Mouse (Mus musculus) cerebellum, adult (tissue): ENCODE measurements at regions not wholly inside any gene's neighbourhood (a gene's known extent, or its start where the extent isn't known, plus 50 kb on each side); places are given as distances from the start of the nearest gene placed in this dataset.
A peak's percentile ranks its signal among the peaks of the same experiment; 100 is the strongest.
"Not testable (repeated sequence)": the region's sequence is repeated elsewhere in the genome, so short reads cannot be mapped to it uniquely, and the experiment has no call there.

Experiments used
- ATAC-seq: cut with Nextera tagmentation; 2 replicates; pipeline ENCODE4 v1.9.2; 2017; ENCODE audit warnings: mild to moderate bottlenecking, moderate library complexity, mixed read lengths; ENCODE audit not compliant: insufficient number of reproducible peaks, low FRiP score, low TSS enrichment

DNA sequence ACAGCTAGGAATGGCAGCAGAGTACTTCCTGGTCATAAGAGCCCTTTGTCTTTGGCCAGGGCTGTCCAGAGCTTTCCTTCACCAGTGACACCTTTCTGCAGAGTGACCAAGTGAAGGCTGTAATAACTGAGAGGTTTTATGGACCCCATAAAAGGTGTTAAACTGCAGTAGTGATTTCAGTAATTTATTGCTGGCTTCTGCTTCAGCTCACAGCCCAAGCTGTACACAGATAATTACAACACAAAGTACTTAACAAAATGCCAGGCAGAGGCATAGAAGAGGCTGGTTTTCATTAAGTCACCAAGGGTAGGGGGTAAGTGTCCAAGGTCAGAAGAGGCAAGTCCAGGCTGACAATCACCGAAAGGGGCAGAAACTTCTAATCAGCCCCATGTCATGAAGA lies 83.8 kb downstream of the Eif4e start:
- ATAC-seq, result no peak

DNA sequence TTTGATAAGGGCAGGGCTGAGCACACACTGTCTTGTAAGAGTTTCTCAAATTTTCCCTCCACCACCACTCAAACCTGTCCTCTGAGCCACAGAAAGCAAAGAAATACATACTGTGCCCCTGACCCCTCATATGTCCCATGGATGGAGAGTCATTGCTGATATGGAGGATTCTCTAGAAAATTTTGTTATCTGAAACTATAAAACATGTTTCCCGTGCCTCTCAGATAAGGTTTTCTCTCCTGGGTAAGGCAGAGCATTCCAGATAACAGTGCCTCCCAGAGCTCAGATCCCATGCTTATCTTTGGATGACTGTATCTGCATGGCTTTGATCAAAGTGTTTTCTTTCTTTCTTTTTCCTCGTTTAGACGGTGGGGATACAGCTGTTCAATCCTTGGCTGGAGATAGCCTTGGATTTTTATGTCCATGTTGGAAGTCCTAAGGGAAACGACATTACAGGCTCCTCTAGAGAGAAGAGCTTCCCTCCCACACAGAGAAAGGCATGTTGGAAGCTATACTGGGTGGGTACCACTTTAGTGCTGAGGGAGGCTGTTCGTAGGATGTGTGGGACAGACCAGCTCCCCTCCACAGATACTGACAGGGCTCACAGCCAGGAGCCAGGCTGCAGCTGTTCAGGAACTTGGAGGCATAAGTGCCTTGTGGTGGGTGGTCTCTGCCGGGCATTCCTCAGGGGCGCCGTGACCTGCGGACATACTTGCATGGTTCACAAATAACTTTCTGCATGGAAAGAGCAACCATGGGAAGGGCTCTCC lies 87.1 kb downstream of the Eif4e start:
- no peak for ATAC-seq

DNA sequence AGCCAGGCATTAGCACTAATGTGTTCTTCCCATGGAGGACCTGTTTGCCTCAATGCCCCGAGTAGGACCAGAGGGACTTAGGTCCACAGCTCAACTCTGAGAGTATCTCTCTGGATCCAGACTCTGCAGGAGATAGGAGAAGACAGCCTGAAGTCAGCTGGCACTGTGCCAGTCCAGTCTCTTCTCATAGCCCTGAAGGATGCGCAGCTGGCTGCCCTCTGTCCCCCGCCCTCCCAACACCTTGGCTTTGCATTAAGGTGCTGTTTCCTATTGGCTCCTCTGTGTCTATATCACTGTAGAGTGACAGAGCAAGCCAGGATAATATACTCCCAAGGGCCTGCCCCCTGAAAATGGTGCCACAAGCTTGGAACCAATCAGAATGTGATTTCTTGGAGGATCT lies 87.7 kb downstream of the Eif4e start:
- ATAC-seq, result no peak

DNA sequence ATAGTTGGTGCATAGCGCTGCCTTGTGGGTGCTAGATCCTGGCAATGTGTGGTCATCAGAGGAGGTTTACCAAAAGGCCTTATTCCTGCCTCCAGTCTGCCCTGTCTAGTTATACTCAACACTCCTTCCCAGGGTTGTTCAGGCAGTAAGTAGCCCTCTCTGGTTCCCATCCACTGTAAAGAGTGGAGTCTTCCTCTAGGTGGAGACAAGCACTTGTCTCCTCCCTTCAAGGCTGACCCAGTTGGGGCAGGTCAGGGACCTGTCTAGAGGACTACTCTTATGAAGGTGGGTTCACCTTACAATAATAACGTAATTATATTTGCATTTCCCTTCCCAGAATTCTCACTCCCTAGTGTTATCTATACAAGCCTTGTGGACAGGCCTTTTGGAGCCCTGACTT lies 88.9 kb downstream of the Eif4e start:
- ATAC-seq, result peak; percentile 36; the same call in 1 of the 2 replicates

DNA sequence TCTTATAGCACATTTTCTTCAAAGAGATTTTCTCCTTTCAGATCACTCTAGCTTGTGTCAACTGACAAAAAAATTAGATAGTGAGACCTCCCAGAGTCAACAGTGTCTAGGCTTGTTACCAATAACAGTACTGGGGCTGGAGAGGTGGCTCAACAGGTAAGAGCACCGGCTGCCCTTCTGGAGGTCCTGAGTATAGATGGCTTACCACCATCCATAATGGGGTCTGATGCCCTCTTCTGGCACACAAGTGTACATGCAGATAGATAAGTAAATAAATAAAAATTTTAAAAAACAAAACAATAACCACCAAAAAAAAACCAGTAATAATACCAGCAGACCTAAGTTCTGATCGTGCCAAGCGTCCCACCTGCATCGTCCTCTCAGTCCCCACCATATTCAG lies 94.3 kb downstream of the Eif4e start:
- no peak for ATAC-seq

DNA sequence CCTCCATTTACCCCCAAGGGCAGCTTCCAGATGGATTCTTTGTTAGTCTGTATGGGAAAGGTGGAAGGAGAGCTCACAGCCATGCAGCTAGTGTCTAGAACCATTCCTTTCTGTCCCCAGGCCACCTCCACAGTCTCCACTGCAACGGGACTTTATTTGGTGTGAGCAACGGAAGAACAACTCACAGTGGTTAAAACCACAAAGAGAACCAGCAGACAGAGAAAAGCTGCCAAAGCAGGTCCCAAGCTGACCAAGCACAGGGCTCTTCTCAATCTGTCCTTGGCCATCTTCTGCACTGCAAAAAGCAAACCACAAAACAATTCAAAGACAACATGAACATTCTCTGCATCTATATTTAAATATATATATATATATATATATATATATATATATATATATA lies 98.1 kb downstream of the Eif4e start:
- no peak for ATAC-seq

DNA sequence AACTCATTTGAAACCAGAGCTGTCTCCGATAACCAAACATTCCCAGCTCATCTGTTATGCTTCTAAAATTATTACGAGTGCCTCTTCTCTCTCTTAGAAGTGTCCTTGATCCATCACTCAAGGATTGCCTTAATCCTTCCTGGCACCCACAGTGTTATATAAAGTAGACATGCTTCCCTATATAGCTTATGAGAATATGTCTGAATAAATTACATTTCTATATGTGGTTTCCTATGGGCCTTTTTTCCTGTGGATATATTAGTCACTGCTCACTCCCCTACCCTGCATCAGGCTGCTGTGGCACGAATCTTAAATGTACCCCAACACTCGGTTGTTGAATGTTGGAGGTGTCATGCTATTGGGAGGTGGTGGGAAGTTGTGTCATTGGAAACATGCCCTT lies 100.3 kb downstream of the Eif4e start:
- ATAC-seq, result no peak

DNA sequence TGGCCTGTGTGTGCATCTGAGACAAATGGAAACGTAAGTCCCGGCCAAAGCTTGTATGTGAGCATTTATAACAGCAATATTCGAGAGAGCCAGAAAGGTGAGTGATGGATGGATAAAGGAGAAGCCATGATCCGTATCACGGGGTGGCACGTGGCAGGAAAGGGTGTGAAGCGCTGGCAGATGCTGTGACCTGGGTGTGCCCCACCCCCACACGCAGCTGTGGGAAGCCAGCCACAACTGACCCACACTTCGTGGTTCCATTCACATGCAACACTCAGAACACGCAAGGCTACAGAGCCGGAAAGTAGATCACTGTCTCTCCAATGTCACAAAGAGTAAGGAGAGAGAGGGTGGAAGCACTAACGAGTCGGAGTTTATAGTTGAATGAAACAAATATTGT lies 104.3 kb downstream of the Eif4e start:
- ATAC-seq, result no peak

DNA sequence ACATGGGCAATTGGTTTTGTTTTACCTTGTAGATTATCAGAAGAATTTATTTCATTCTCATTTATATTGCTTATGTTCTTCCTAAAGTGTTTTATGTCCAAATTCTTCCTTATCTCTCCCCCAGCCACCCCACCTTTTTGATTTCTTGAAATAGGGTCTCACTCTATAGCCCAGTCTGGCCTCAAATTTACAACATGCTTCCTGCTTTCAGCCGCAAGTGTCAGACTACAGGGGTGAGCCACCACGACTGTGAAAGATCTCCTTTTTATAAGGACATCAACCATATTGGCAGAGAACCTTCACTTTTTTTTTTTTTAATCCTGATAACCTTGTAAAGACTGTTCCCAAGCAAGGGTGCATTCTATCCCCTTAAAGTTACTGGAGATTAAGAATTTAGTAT lies 106.1 kb downstream of the Eif4e start:
- no peak for ATAC-seq

DNA sequence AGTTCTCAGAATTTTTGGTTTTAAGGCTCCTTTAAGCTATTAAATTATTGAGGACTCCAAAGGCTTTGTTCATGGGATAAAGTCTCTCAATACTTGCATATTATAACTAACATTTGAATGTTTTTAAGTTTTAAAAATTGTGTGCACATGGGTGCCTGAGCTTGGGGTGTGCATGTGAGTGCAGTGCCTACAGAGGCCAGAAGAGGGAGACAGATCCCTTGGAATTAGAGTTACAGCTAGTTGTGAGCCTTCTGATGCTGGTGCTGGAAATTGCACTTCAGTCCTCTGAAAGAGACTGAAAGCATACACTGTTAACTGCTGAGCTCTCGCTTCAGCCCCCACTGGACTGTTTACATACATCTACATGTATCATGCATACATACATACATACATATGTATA lies 100.0 kb upstream of the Tspan5 start:
- no peak for ATAC-seq

DNA sequence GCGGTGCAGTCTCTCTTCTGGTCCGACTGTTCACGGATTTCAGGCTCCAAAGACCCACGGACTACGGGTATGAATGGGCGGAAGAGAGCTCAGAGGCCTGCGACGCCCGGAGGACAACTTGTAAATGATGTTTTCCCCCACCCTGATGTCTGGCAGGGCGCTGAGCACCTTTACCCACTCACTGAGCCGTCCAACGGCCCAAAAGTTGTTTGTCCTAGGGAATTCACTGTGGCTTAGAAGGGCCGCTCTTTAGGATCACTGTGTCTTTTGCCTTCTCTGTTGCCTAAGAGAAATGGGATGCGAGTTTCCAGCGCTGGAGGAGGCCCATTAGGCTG lies 98.1 kb upstream of the Tspan5 start:
- ATAC-seq, result no peak

DNA sequence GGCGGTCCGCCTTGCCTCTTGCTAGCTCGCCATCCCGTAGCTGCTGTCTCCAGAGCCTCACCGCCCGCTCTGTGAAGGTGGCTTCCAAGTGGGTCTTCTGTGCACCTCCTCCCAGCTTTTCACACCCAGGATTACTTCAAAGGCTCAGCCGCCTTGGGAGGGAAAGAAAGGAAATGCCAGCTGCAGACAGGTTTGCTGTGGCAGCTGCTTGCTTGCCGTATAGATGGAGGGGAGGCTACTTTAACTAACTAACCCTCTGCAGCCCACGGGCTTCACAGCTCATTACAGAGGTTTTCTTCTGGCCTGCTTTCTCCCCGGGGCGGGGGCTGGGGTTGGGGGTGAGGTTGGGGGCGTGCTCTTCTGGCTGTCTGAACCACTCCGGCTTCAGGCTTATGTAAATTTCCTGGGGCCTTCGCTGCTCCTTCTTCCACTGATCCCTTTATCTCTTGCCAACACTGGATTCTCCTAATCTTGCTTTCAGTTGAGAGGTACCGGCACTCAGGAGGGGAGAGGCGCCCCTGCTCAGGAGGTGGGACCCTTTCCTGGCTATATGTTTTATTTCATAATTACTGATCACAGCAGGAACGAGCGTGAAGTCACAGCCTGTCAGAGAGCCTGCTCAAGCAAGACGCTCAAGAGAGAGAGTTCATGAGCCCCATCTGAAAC lies 97.6 kb upstream of the Tspan5 start:
- no peak for ATAC-seq

DNA sequence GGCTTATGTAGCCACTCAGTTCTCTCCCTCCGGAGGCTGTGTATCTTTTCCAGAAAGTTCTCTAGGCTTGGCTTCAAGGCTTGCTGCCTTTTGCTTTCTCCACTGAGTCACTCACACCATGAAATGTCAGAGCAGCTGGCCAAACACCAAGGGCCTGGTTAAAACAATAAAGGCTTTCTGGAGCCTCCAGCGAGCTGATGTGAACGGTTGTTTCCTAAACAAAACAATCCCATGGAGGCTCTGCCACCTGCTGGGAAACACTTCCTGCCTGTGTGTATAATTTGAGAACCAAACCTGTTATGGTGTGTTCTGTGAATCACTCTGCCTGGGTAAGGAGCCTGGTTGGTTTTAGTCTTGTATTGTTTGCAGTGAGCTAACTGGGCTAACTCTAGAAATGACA lies 96.7 kb upstream of the Tspan5 start:
- ATAC-seq, result no peak

DNA sequence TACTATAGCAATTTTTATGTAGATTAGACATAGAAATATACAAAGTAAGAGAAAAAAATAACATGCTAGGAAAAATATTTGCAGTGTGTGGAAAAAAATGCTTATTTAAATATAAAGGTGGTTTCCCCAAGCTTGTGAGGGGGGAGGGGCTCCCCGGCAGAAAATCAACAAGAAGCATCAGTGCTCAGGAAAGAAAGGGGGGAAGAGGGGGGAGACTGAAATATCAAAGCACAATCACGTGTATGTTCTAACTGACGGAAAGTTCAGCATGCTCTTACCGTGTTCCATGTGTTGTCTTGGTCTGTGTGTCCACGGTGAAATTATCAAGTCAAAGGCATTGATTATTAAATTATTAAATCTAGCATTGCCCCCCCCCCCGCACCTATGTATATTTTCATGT lies 92.3 kb upstream of the Tspan5 start:
- ATAC-seq, result no peak

DNA sequence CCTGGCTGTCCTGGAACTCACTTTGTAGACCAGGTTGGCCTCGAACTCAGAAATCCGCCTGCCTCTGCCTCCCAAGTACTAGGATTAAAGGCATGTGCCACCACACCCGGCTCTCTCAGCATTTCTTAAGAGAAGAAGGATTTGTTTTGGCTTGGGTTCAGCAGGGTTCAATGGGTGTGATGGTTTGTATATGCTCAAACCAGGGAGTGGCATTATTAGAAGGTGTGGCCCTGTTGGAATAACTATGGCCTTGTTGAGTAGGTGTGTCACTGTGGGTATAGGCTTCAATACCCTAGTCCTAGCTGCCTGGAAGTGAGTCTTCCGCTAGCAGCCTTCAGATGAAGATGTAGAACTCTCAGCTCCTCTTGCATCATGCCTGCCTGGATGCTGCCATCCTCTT lies 91.3 kb upstream of the Tspan5 start:
- not testable (repeated sequence) for ATAC-seq

DNA sequence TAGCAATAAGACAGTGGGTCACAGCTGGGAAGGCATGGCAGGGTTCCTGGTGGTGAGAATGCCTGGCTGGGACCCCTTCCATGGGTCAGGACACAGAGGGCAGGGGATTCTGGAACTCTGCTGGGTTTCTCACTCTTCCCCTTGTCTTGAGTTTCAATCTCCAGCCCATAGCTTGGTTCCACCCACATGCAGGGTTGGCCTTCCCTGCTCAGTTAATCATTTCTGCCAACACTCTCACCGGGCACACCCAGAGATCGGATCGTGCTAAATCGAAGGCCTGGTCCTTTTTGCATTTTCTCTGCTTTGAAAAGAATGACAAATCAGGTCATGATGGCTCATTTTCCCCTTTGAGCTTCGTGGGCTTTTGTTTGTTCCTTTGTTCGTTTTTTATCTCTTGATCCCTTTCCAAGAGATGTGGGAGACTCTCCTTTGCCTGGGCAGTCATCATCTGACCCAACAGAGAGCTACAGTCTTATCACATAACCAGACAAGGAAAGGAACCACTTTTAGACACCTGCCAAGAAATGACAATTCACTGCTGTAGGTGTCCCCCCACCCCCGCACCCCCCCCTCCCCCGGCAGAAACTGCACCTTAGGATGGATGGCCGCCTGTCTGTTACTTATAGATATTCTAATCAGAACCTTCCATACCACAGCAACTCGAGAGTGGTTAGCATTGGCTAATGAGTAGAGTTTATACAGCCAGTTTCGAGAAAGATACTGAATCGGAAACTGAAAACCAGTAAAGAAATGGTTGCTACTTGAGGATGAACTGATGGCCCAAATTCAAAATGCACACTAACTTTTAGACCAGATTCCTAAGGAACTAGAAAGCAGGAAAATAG lies 90.4 kb upstream of the Tspan5 start:
- ATAC-seq, result no peak

DNA sequence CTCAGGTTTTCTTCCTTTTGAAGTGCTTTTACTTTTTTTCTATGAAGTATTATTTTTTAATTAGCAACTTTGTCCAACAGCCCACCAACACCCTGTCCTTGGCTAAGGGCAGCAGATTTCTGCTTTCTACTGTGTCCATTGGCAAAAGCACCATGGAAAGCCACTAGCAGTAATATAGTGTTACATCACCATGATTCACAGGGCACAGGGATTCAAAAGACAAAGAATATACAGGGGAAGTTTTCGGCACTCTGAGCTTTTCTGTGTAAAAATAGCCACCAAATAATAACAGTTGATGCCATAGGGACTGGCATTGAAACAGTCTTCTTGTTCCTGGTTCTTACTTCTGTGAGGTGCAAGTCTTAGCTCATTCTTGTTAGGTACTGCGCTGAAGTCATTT lies 89.8 kb upstream of the Tspan5 start:
- no peak for ATAC-seq

DNA sequence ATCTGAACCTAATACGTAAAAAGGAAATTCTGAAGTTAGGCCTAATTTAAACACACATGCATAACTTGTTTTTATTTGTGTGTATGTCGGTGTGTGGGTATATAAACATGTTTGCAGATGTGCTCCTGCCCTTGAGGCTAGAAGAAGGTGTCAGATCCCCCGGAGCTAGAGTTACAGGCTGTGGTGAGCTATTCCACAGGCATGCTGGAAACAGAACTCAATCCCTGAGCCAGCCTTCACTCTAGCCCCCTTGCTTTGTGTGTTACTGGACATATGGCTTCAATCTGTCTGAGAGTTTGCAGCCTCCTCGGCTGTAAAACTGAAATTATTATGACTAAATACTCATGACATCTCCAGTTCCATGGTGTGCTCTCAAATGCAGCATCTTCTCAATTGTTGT lies 89.3 kb upstream of the Tspan5 start:
- ATAC-seq, result no peak

DNA sequence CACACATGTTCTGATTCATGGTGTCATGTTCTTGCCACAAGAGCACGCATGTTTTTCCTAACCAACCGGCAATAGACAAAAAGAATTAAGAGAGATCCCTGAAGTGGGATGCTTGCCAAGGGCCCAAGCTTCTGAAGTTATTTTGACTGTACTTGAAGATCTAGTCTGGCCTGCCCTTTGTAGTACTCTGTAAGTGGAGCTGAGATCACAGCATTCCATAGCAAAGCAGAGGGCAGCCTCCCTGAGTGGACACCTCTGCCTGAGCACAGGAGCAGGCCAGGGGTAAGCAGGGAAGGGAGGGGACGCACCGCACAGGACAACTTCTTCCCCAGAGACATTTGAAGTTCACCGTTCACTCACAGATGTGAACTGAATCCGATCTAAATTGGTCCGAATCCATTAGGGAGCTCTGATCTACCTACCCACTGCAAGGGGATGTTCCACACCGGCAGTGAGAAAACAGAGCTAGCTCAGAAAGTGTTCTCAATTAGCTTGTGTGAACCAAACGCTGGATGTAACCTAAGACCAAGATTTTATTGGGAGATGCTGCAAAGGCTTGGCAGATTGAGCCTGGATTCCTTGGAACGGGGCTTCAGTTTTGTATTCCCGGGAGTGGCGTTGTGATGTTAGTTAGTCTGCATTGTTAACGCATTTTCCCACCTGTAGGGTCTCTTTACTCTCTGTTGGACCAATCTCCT lies 88.3 kb upstream of the Tspan5 start:
- no peak for ATAC-seq

DNA sequence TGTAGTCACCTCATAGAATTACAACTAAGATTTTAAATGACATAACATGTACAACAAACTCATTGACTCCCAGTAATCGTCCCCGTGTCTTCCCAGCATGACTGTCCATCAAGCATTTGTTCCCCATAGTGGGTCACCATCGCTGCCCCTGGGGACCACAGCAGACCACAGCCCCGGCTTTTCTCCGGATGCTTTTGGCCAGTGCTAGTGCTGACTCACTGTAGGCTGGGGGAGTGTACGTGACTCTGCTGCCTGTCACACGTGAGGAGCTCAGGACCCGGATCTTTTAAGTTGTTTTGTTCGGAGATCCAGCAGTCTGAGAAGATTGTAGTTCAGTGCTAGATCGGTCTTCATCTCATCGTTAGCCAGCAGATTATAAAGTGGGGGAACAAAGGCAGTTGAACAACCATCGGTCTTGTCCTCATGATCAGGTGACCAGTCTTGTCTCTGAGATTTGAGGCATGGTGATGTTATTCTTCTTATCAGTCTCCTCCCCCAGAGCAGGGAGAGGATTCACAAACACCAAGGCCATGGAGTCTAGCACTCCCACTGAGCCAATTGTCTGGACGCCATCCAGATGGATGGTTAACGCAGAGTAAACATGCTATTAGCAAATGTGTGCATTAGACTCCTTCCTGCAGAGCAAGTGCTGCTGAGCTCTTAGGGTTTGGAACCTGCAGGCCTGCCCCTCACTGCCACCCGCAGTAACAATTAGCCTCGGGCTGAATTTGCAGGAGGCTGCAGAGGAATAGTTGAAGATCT lies 87.2 kb upstream of the Tspan5 start:
- ATAC-seq, result no peak
